Mouse (Mus musculus): ENCODE measurements around the gene Cygb. TPM values are rescaled to one million over a fixed set of nuclear protein-coding genes. Genes with fewer than 3 reads are reported as not detected.
"Not testable (repeated sequence)": the region's sequence is repeated elsewhere in the genome, so short reads cannot be mapped to it uniquely, and the experiment has no call there.

The Cygb gene
- polyA plus RNA-seq, 1 experiment from 2014 or later = 9.3 TPM

- Histone ChIP-seq H3K9me3 (replicated peaks) (no peaks in the 10 kb centered on the region), H3K9ac (peak overlapping the region; percentile 95), H3K4me1 (peaks cover 43% of the 10 kb centered on the region), H3K36me3 (ENCODE audit: poor library complexity, severe bottlenecking) (peaks cover 42% of the 10 kb centered on the region), H3K4me3 (peak overlapping the region; percentile 84), H3K27ac (no peak overlapping the region; the same call in 1 of the 2 replicates), H3K4me2 (peak overlapping the region; percentile 96), H3K27me3 (no peaks in the 10 kb centered on the region)
- no peak; the same call in 1 of the 2 replicates for ATAC-seq
- WGBS = under 1% methylated on average over 24 of the region's 24 CpGs
These were observed 17.8 kb upstream of the Cygb start for GRCm38 (mm10) chr11:116671845-116672434.

- Histone ChIP-seq H3K27me3 (no peaks in the 10 kb centered on the region), H3K9me3 (replicated peaks) (no peaks in the 10 kb centered on the region), H3K27ac (no peak overlapping the region; the same call in none of the 2 replicates), H3K36me3 (ENCODE audit: poor library complexity, severe bottlenecking) (peaks cover 35% of the 10 kb centered on the region), H3K4me1 (peaks cover 43% of the 10 kb centered on the region), H3K9ac (peak overlapping the region; percentile 95), H3K4me3 (peak overlapping the region; percentile 84), H3K4me2 (peak overlapping the region; percentile 96)
- WGBS = 1% methylated on average over 45 of the region's 45 CpGs
- peak; percentile 92 for ATAC-seq
These were observed 17.2 kb upstream of the Cygb start for GRCm38 (mm10) chr11:116671112-116671844.

- ATAC-seq = no peak
- Histone ChIP-seq H3K27me3 (no peaks in the 10 kb centered on the region), H3K4me2 (peak overlapping the region; percentile 96; the same call in 1 of the 2 replicates), H3K4me1 (peaks cover 43% of the 10 kb centered on the region), H3K4me3 (no peak overlapping the region), H3K9ac (no peak overlapping the region), H3K27ac (no peak overlapping the region), H3K36me3 (ENCODE audit: poor library complexity, severe bottlenecking) (peaks cover 26% of the 10 kb centered on the region), H3K9me3 (replicated peaks) (no peaks in the 10 kb centered on the region)
- whole genome bisulfite sequencing = 80% methylated on average over 7 of the region's 7 CpGs
These were observed 16.3 kb upstream of the Cygb start for GRCm38 (mm10) chr11:116670386-116670785.

GRCm38 (mm10) chr11:116669787-116670365, 15.8 kb upstream of the Cygb start:
- WGBS = 72% methylated on average over 13 of the region's 13 CpGs
- no peaks in the 10 kb centered on the region for H3K9me3 ChIP-seq (replicated peaks)
- H3K36me3 ChIP-seq (ENCODE audit: poor library complexity, severe bottlenecking) = peaks cover 21% of the 10 kb centered on the region
- H3K9ac ChIP-seq = no peak overlapping the region
- H3K4me2 ChIP-seq = no peak overlapping the region
- H3K4me1 ChIP-seq = peaks cover 43% of the 10 kb centered on the region
- H3K4me3 ChIP-seq = no peak overlapping the region
- H3K27ac ChIP-seq = no peak overlapping the region
- no peaks in the 10 kb centered on the region for H3K27me3 ChIP-seq
- ATAC-seq = no peak

GRCm38 (mm10) chr11:116669316-116669715, 15.2 kb upstream of the Cygb start:
- Histone ChIP-seq H3K9me3 (replicated peaks) (no peaks in the 10 kb centered on the region), H3K4me3 (no peak overlapping the region), H3K36me3 (ENCODE audit: poor library complexity, severe bottlenecking) (peaks cover 16% of the 10 kb centered on the region), H3K4me2 (no peak overlapping the region), H3K4me1 (peaks cover 44% of the 10 kb centered on the region), H3K27me3 (no peaks in the 10 kb centered on the region), H3K27ac (no peak overlapping the region), H3K9ac (no peak overlapping the region)
- no peak for ATAC-seq
- WGBS = 53% methylated on average over 5 of the region's 5 CpGs

- Histone ChIP-seq H3K4me1 (peaks cover 44% of the 10 kb centered on the region), H3K9ac (no peak overlapping the region), H3K36me3 (ENCODE audit: poor library complexity, severe bottlenecking) (peaks cover 11% of the 10 kb centered on the region), H3K9me3 (replicated peaks) (no peaks in the 10 kb centered on the region), H3K4me2 (no peak overlapping the region), H3K27ac (no peak overlapping the region), H3K4me3 (no peak overlapping the region), H3K27me3 (no peaks in the 10 kb centered on the region)
- WGBS = 42% methylated on average over 7 of the region's 7 CpGs
- ATAC-seq = no peak
These were observed 14.7 kb upstream of the Cygb start for GRCm38 (mm10) chr11:116668839-116669238.

- 79% methylated on average over 10 of the region's 10 CpGs for WGBS
- no peak for ATAC-seq
- Histone ChIP-seq H3K9me3 (replicated peaks) (no peaks in the 10 kb centered on the region), H3K4me2 (no peak overlapping the region), H3K27ac (no peak overlapping the region), H3K9ac (no peak overlapping the region), H3K36me3 (ENCODE audit: poor library complexity, severe bottlenecking) (peaks cover 6% of the 10 kb centered on the region), H3K27me3 (no peaks in the 10 kb centered on the region), H3K4me1 (peaks cover 44% of the 10 kb centered on the region), H3K4me3 (no peak overlapping the region)
These were observed 14.3 kb upstream of the Cygb start for GRCm38 (mm10) chr11:116668381-116668825.

- ATAC-seq = no peak
- WGBS = 86% methylated on average over 8 of the region's 8 CpGs
- no peak overlapping the region for H3K4me3 ChIP-seq
- no peaks in the 10 kb centered on the region for H3K27me3 ChIP-seq
- H3K9me3 ChIP-seq (replicated peaks) = no peaks in the 10 kb centered on the region
- H3K27ac ChIP-seq = no peak overlapping the region
- H3K4me1 ChIP-seq = peaks cover 44% of the 10 kb centered on the region
- no peak overlapping the region for H3K4me2 ChIP-seq
- H3K9ac ChIP-seq = no peak overlapping the region
- peaks cover 2% of the 10 kb centered on the region; the same call in 1 of the 2 replicates for H3K36me3 ChIP-seq (ENCODE audit: poor library complexity, severe bottlenecking)
These were observed 13.8 kb upstream of the Cygb start for GRCm38 (mm10) chr11:116667930-116668329.

- H3K4me2 ChIP-seq; H3K36me3 ChIP-seq (ENCODE audit: poor library complexity, severe bottlenecking); H3K27ac ChIP-seq; H3K9ac ChIP-seq; ATAC-seq; H3K9me3 ChIP-seq (replicated peaks); H3K4me3 ChIP-seq; H3K27me3 ChIP-seq: not testable (repeated sequence)
- 92% methylated on average over 5 of the region's 5 CpGs for WGBS
- peaks cover 45% of the 10 kb centered on the region for H3K4me1 ChIP-seq
These were observed 12.9 kb upstream of the Cygb start for GRCm38 (mm10) chr11:116667012-116667411.

- H3K4me3 ChIP-seq = no peak overlapping the region
- ATAC-seq = no peak
- peaks cover 49% of the 10 kb centered on the region for H3K4me1 ChIP-seq
- no peaks in the 10 kb centered on the region for H3K36me3 ChIP-seq (ENCODE audit: poor library complexity, severe bottlenecking)
- 0 out of 2 replicates have a peak, but pooled peaks cover 4% of the 10 kb centered on the region for H3K27me3 ChIP-seq
- no peak overlapping the region for H3K27ac ChIP-seq
- no peak overlapping the region for H3K4me2 ChIP-seq
- no peaks in the 10 kb centered on the region for H3K9me3 ChIP-seq (replicated peaks)
- 82% methylated on average over 9 of the region's 9 CpGs for WGBS
- H3K9ac ChIP-seq = no peak overlapping the region
These were observed 12.5 kb upstream of the Cygb start for GRCm38 (mm10) chr11:116666566-116666965.

- no peaks in the 10 kb centered on the region for H3K36me3 ChIP-seq (ENCODE audit: poor library complexity, severe bottlenecking)
- H3K27ac ChIP-seq = no peak overlapping the region
- no peaks in the 10 kb centered on the region for H3K9me3 ChIP-seq (replicated peaks)
- no peak for ATAC-seq
- no peak overlapping the region for H3K4me3 ChIP-seq
- 80% methylated on average over 10 of the region's 10 CpGs for WGBS
- no peak overlapping the region for H3K4me2 ChIP-seq
- 0 out of 2 replicates have a peak, but pooled peaks cover 4% of the 10 kb centered on the region for H3K27me3 ChIP-seq
- no peak overlapping the region for H3K9ac ChIP-seq
- H3K4me1 ChIP-seq = peaks cover 52% of the 10 kb centered on the region
These were observed 11.2 kb upstream of the Cygb start for GRCm38 (mm10) chr11:116665289-116665688.

- H3K9me3 ChIP-seq (replicated peaks) = no peaks in the 10 kb centered on the region
- H3K4me1 ChIP-seq = peaks cover 73% of the 10 kb centered on the region
- H3K27ac ChIP-seq = peak overlapping the region; percentile 94
- H3K27me3 ChIP-seq = 0 out of 2 replicates have a peak, but pooled peaks cover 4% of the 10 kb centered on the region
- 47% methylated on average over 8 of the region's 8 CpGs for WGBS
- H3K4me3 ChIP-seq = no peak overlapping the region
- H3K36me3 ChIP-seq (ENCODE audit: poor library complexity, severe bottlenecking) = no peaks in the 10 kb centered on the region
- peak; percentile 19; the same call in 1 of the 2 replicates for ATAC-seq
- H3K4me2 ChIP-seq = peak overlapping the region; percentile 42
- peak overlapping the region; percentile 46 for H3K9ac ChIP-seq
These were observed 7.8 kb upstream of the Cygb start for GRCm38 (mm10) chr11:116661948-116662377.
